In genomic region chr7:34313443-34313875, GRCm38 (mm10) we compare ENCODE assay signal across 7 mouse cellular contexts. TPM values are rescaled to one million over a fixed set of nuclear protein-coding genes. Genes with fewer than 3 reads are reported as not detected.
DNase-seq lines count a peak whose midpoint lies in the region; ATAC-seq lines count a peak whose summit lies in the region.

TSS of gene 4931406P16Rik (minus strand) at chr7:34313551.

- intact Hi-C loops in gastrocnemius, postnatal 36 days (cut with DNase I) = no loop called here
- intact Hi-C loops in left cerebral cortex, postnatal 25 days (cut with DNase I) = loop anchor here (5.0 kb wide), 1 partner anchor 46 kb away; no protein-coding TSS in a partner anchor

- no peaks in the 10 kb centered on the region for H3K36me3 ChIP-seq in intestine, embryonic 15.5 days
- H3K36me3 ChIP-seq in midbrain, embryonic 10.5 days = no peaks in the 10 kb centered on the region

- peaks cover 13% of the 10 kb centered on the region; the same call in 1 of the 2 replicates for H3K4me1 ChIP-seq in intestine, embryonic 15.5 days (replicated peaks)
- peaks cover 11% of the 10 kb centered on the region for H3K4me1 ChIP-seq in midbrain, embryonic 10.5 days

- H3K27me3 ChIP-seq in intestine, embryonic 15.5 days (replicated peaks) = no peaks in the 10 kb centered on the region
- no peaks in the 10 kb centered on the region for H3K27me3 ChIP-seq in midbrain, embryonic 10.5 days (ENCODE audit: low read depth, poor library complexity, severe bottlenecking)

- H3K27ac ChIP-seq in intestine, embryonic 15.5 days = peak within 1 kb of the TSS; percentile 92
- H3K27ac ChIP-seq in midbrain, embryonic 10.5 days (replicated peaks) = peak within 1 kb of the TSS; percentile 94

- peak; percentile 91 to 96 for DNase-seq in adrenal gland, adult (ENCODE audit: inconsistent age in 2 of 2, low spot score in 1 of 2)
- DNase-seq in embryo, embryonic 10.5 days (ENCODE audit: low spot score) = peak; percentile 84
- peak; percentile 80 to 84 for DNase-seq in gastrocnemius, postnatal 36 days
- DNase-seq in left cerebral cortex, postnatal 25 days (ENCODE audit: low spot score in 2 of 2) = peak; percentile 83 to 87
- peak; percentile 87 for DNase-seq in midbrain, embryonic 10.5 days (ENCODE audit: low spot score)
- DNase-seq in right cerebral cortex, postnatal 4 days = peak; percentile 92

- H3K4me3 ChIP-seq in intestine, embryonic 15.5 days (replicated peaks) = peak within 1 kb of the TSS; percentile 98
- peak within 1 kb of the TSS; percentile 89 for H3K4me3 ChIP-seq in midbrain, embryonic 10.5 days

- WGBS in intestine, embryonic 15.5 days = under 1% methylated on average over 41 of the region's 41 CpGs
- WGBS in midbrain, embryonic 10.5 days = under 1% methylated on average over 41 of the region's 41 CpGs

- ATAC-seq in intestine, embryonic 15.5 days = peak; percentile 95

- no peaks in the 10 kb centered on the region for H3K9me3 ChIP-seq in intestine, embryonic 15.5 days
- H3K9me3 ChIP-seq in midbrain, embryonic 10.5 days (replicated peaks) = no peaks in the 10 kb centered on the region

- peak within 1 kb of the TSS; percentile 78 for H3K4me2 ChIP-seq in intestine, embryonic 15.5 days (replicated peaks)

- H3K9ac ChIP-seq in intestine, embryonic 15.5 days = peak within 1 kb of the TSS; percentile 94

RNA-seq across cellular contexts. Expression of gene 4931406P16Rik, which starts in this region (rescaled TPM):
- 10 to 100 TPM; 25.8 to 37.3 TPM for total RNA-seq in gastrocnemius, postnatal 36 days (2021)
- 23.8 and 28.7 TPM in 2 replicates for polyA plus RNA-seq in intestine, embryonic 15.5 days (2015; fragmentation: Nextera tagmentation; extraction: Ambion mirVana)
- total RNA-seq in left cerebral cortex, postnatal 25 days (2021) = 10 to 100 TPM; 42.6 to 43.0 TPM
- polyA plus RNA-seq in midbrain, embryonic 10.5 days (2016; fragmentation: Nextera tagmentation; extraction: Ambion mirVana) = 26.6 and 28.8 TPM in 2 replicates

Comparison
In these comparisons a context has a peak if more than half of its experiments do, and no peak if none do; other contexts are left out.
1. Peak in every context shown above with its lines: DNase-seq, ATAC-seq, H3K4me3 ChIP-seq and H3K27ac ChIP-seq.